27 mouse cellular contexts compared by ENCODE assay signal in genomic region chr8:121763700-121764013, GRCm38 (mm10). TPM values are rescaled to one million over a fixed set of nuclear protein-coding genes. Genes with fewer than 3 reads are reported as not detected.
DNase-seq lines count a peak whose midpoint lies in the region; ATAC-seq and TF ChIP-seq lines count a peak whose summit lies in the region.
"Had no signal": no experiment of that assay in that cellular context is flagged by ENCODE, and none has a peak within 500 bp of the region (broad histone marks: within the 10 kb centered on the region; RNA-seq: fewer than 3 reads in every experiment).

No protein-coding gene starts in this region.

- 76% methylated on average over 9 of the region's 9 CpGs for WGBS in forebrain, embryonic 12.5 days
- 76% methylated on average over 9 of the region's 9 CpGs for WGBS in forebrain, embryonic 10.5 days
- 59% methylated on average over 9 of the region's 9 CpGs for WGBS in hindbrain, embryonic 14.5 days
- WGBS in hindbrain, embryonic 11.5 days: 77% methylated on average over 9 of the region's 9 CpGs
- 59% methylated on average over 9 of the region's 9 CpGs for WGBS in neural tube, embryonic 13.5 days
- 43% methylated on average over 9 of the region's 9 CpGs for WGBS in olfactory bulb, adult 2 months

- H3K27ac ChIP-seq in forebrain, embryonic 12.5 days: peak overlapping the region; percentile 61; the same call in 1 of the 2 replicates
- no peak overlapping the region for H3K27ac ChIP-seq in forebrain, embryonic 10.5 days
- H3K27ac ChIP-seq in hindbrain, embryonic 14.5 days: no peak overlapping the region
- H3K27ac ChIP-seq in hindbrain, embryonic 11.5 days (ENCODE audit: low read depth, low read length): no peak overlapping the region
- peak overlapping the region; percentile 61; the same call in 1 of the 2 replicates for H3K27ac ChIP-seq in neural tube, embryonic 13.5 days (replicated peaks)
- peak overlapping the region; percentile 36; the same call in 1 of the 2 replicates for H3K27ac ChIP-seq in olfactory bulb, adult 2 months (ENCODE audit: insufficient read depth, low read depth, low read length)
- H3K27ac ChIP-seq: heart, embryonic 15.5 days; liver, embryonic 12.5 days; neural tube, embryonic 15.5 days; stomach, postnatal 0 days had no signal

- TF ChIP-seq POLR2A in olfactory bulb, adult 2 months (IDR thresholded peaks at IDR 0.05; ENCODE audit: insufficient read depth, low read depth, low read length): no peak

- no peak overlapping the region for H3K4me2 ChIP-seq in forebrain, embryonic 12.5 days
- no peak overlapping the region for H3K4me2 ChIP-seq in hindbrain, embryonic 14.5 days (replicated peaks)
- H3K4me2 ChIP-seq in hindbrain, embryonic 11.5 days (replicated peaks; ENCODE audit: low read depth, low read length): no peak overlapping the region
- H3K4me2 ChIP-seq in neural tube, embryonic 13.5 days: no peak overlapping the region
- H3K4me2 ChIP-seq: heart, embryonic 15.5 days; liver, embryonic 12.5 days; neural tube, embryonic 15.5 days had no signal

- H3K9me3 ChIP-seq in forebrain, embryonic 12.5 days: no peaks in the 10 kb centered on the region
- H3K9me3 ChIP-seq in forebrain, embryonic 10.5 days: no peaks in the 10 kb centered on the region
- H3K9me3 ChIP-seq in hindbrain, embryonic 14.5 days (ENCODE audit: control insufficient read depth, low read length): no peaks in the 10 kb centered on the region
- no peaks in the 10 kb centered on the region for H3K9me3 ChIP-seq in hindbrain, embryonic 11.5 days (ENCODE audit: control insufficient read depth, low read length)
- no peaks in the 10 kb centered on the region for H3K9me3 ChIP-seq in neural tube, embryonic 13.5 days
- H3K9me3 ChIP-seq: heart, embryonic 15.5 days; liver, embryonic 12.5 days; megakaryocyte, embryonic 14.5 days; neural tube, embryonic 15.5 days had no signal

- no peak for DNase-seq in forebrain, embryonic 10.5 days (ENCODE audit: extremely low spot score, low spot score)
- no peak for DNase-seq in hindbrain, embryonic 14.5 days (ENCODE audit: low spot score)
- no peak for DNase-seq in hindbrain, embryonic 11.5 days (ENCODE audit: low spot score)
- DNase-seq in neural tube, embryonic 10.5 days (ENCODE audit: extremely low spot score, low spot score): no peak
- DNase-seq in heart, postnatal 4 days: no peak
- DNase-seq: adrenal gland, postnatal 10 days; cerebellum, adult 8-10 months; gastrocnemius, postnatal 10 days; kidney, postnatal 14 days; lung, adult 18-20 months; lung, postnatal 4 days; spleen, adult 18-20 months; thymus, adult 18-20 months; thymus, postnatal 25 days had no signal

- H3K4me3 ChIP-seq in forebrain, embryonic 12.5 days (replicated peaks): no peak overlapping the region
- no peak overlapping the region for H3K4me3 ChIP-seq in forebrain, embryonic 10.5 days
- no peak overlapping the region for H3K4me3 ChIP-seq in hindbrain, embryonic 14.5 days (replicated peaks; ENCODE audit: low read length)
- H3K4me3 ChIP-seq in hindbrain, embryonic 11.5 days (ENCODE audit: low read depth, low read length): no peak overlapping the region
- no peak overlapping the region for H3K4me3 ChIP-seq in neural tube, embryonic 13.5 days
- no peak overlapping the region for H3K4me3 ChIP-seq in olfactory bulb, adult 2 months (ENCODE audit: insufficient read depth, low read depth, low read length)
- H3K4me3 ChIP-seq: heart, embryonic 15.5 days; liver, embryonic 12.5 days; megakaryocyte, embryonic 14.5 days; neural tube, embryonic 15.5 days had no signal

- 0 out of 2 replicates have a peak, but pooled peaks cover 5% of the 10 kb centered on the region for H3K27me3 ChIP-seq in forebrain, embryonic 12.5 days
- H3K27me3 ChIP-seq in forebrain, embryonic 10.5 days (ENCODE audit: poor library complexity, severe bottlenecking): no peaks in the 10 kb centered on the region
- H3K27me3 ChIP-seq in hindbrain, embryonic 14.5 days (ENCODE audit: control insufficient read depth, insufficient read depth, low read length): no peaks in the 10 kb centered on the region
- no peaks in the 10 kb centered on the region for H3K27me3 ChIP-seq in hindbrain, embryonic 11.5 days (ENCODE audit: control insufficient read depth, insufficient read depth, low read length)
- no peaks in the 10 kb centered on the region for H3K27me3 ChIP-seq in neural tube, embryonic 13.5 days
- H3K27me3 ChIP-seq: neural tube, embryonic 15.5 days had no signal

- no peak; the same call in 1 of the 2 replicates for ATAC-seq in forebrain, embryonic 12.5 days (ENCODE audit: low FRiP score)
- peak; percentile 27; the same call in 1 of the 2 replicates for ATAC-seq in hindbrain, embryonic 14.5 days (ENCODE audit: low FRiP score)
- ATAC-seq in hindbrain, embryonic 11.5 days (ENCODE audit: low FRiP score): no peak
- no peak for ATAC-seq in neural tube, embryonic 13.5 days (ENCODE audit: low read depth)
- ATAC-seq: intestine, postnatal 0 days; liver, embryonic 12.5 days; lung, postnatal 0 days; Patski had no signal

- H3K36me3 ChIP-seq in forebrain, embryonic 12.5 days (replicated peaks): no peaks in the 10 kb centered on the region
- no peaks in the 10 kb centered on the region for H3K36me3 ChIP-seq in forebrain, embryonic 10.5 days (replicated peaks)
- H3K36me3 ChIP-seq in hindbrain, embryonic 14.5 days (replicated peaks; ENCODE audit: control insufficient read depth, insufficient read depth): no peaks in the 10 kb centered on the region
- H3K36me3 ChIP-seq in hindbrain, embryonic 11.5 days (ENCODE audit: control insufficient read depth, insufficient read depth, low read length): no peaks in the 10 kb centered on the region
- H3K36me3 ChIP-seq in neural tube, embryonic 13.5 days: no peaks in the 10 kb centered on the region
- H3K36me3 ChIP-seq: heart, embryonic 15.5 days; liver, embryonic 12.5 days; neural tube, embryonic 15.5 days had no signal

- H3K9ac ChIP-seq in forebrain, embryonic 12.5 days: no peak overlapping the region
- no peak overlapping the region for H3K9ac ChIP-seq in hindbrain, embryonic 14.5 days
- H3K9ac ChIP-seq in hindbrain, embryonic 11.5 days (ENCODE audit: low read depth, low read length): no peak overlapping the region
- no peak overlapping the region for H3K9ac ChIP-seq in neural tube, embryonic 13.5 days
- H3K9ac ChIP-seq: heart, embryonic 15.5 days; liver, embryonic 12.5 days; neural tube, embryonic 15.5 days had no signal

- TF ChIP-seq CTCF in olfactory bulb, adult 2 months (IDR thresholded peaks at IDR 0.05; ENCODE audit: insufficient read depth, low read depth, low read length): no peak

- peaks cover 11% of the 10 kb centered on the region for H3K4me1 ChIP-seq in forebrain, embryonic 12.5 days
- H3K4me1 ChIP-seq in forebrain, embryonic 10.5 days: no peaks in the 10 kb centered on the region
- H3K4me1 ChIP-seq in hindbrain, embryonic 14.5 days (replicated peaks; ENCODE audit: control insufficient read depth, insufficient read depth, low read length): no peaks in the 10 kb centered on the region
- H3K4me1 ChIP-seq in hindbrain, embryonic 11.5 days (replicated peaks; ENCODE audit: control insufficient read depth, insufficient read depth, low read length): no peaks in the 10 kb centered on the region
- peaks cover 18% of the 10 kb centered on the region for H3K4me1 ChIP-seq in neural tube, embryonic 13.5 days (replicated peaks)
- H3K4me1 ChIP-seq in olfactory bulb, adult 2 months (ENCODE audit: control insufficient read depth, insufficient read depth, low read length): peaks cover 75% of the 10 kb centered on the region
- H3K4me1 ChIP-seq: heart, embryonic 15.5 days; liver, embryonic 12.5 days had no signal

RNA-seq across cellular contexts. Expression of gene Jph3, which starts 34.2 kb away (rescaled TPM):
- 27.4 and 30.1 TPM in 2 replicates for polyA plus RNA-seq in forebrain, embryonic 12.5 days (2016; fragmentation: Nextera tagmentation; extraction: Ambion mirVana)
- 5.6 and 7.7 TPM in 2 replicates for polyA plus RNA-seq in forebrain, embryonic 10.5 days (2016; fragmentation: Nextera tagmentation; extraction: Ambion mirVana)
- 90.1 and 93.1 TPM in 2 replicates for polyA plus RNA-seq in hindbrain, embryonic 14.5 days (2014; fragmentation: Nextera tagmentation; extraction: Ambion mirVana)
- polyA plus RNA-seq in hindbrain, embryonic 11.5 days (2014; fragmentation: Nextera tagmentation; extraction: Ambion mirVana): 11.1 and 11.2 TPM in 2 replicates
- polyA plus RNA-seq in neural tube, embryonic 13.5 days (2015; fragmentation: Nextera tagmentation; extraction: Ambion mirVana): 101 and 104 TPM in 2 replicates
- polyA plus RNA-seq in olfactory bulb, adult 2 months (2012; ENCODE audit: insufficient read depth, insufficient read length, low replicate concordance, missing spikeins): 104 TPM in 1 of 2 replicates, not detected in the other
- total RNA-seq in heart, postnatal 4 days (2021): under 1 TPM in 1 of 2 experiments, not detected in 1; 0.07 TPM
- total RNA-seq: heart, postnatal 25 days; MEL had no signal

Comparison
In these comparisons a context has a peak if more than half of its experiments do, and no peak if none do; other contexts are left out.
1. H3K27ac ChIP-seq: peak in forebrain, embryonic 12.5 days (single experiment), neural tube, embryonic 13.5 days (single experiment) and olfactory bulb, adult 2 months (single experiment); none in forebrain, embryonic 10.5 days (single experiment), hindbrain, embryonic 14.5 days (single experiment) and hindbrain, embryonic 11.5 days (single experiment).